Mouse (Mus musculus) ES-E14 (cell line): Measurements from ENCODE around the gene Spata21.

Experiments
- CHD2 ChIP-seq: IDR thresholded peaks from 2 replicates; pipeline ENCODE4 v1.6.1; 2014; ENCODE audit warnings: mild to moderate bottlenecking, low read depth, low read length, inconsistent platforms
- HCFC1 ChIP-seq: IDR thresholded peaks from 2 replicates; pipeline ENCODE4 v1.6.1; 2012; ENCODE audit warnings: low read length, inconsistent platforms, borderline replicate concordance; ENCODE audit not compliant: insufficient read depth
- ZC3H11A ChIP-seq: IDR thresholded peaks from 2 replicates; pipeline ENCODE4 v1.6.1; 2012; ENCODE audit warnings: low read depth, mild to moderate bottlenecking, inconsistent platforms, low read length, borderline replicate concordance

DNA sequence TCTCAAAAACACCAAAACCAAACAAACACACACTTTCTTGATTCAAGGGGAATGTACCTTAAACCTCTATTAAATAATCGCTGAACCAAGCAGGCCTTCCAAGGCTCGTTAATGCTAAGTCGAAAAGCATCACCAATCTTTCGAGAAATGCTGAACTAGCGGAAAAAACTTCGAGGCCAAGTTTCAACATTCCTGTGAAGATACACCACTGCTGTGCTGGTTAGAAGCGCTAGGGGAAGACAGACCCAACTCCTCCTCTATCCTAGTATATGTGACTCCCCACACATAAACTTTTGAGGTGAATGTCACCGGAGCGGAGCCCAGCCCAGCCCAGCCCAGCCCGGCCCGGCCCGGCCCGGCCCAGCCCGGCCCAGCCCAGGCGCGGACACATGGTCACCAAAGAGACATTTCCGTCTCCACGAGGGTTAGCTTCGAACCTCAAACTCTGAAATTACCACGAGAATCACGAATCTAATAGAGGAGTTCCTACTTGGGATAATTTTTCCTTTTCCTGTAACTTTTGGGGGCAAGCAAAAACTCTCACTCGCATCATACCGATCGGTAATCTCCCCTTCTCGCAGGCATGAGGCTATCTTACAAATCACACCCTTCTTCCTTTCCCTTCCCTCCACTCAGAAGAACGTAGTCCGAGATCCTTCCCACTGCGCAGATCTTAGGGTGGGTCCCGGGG, 50.4 kb downstream of the Spata21 start:
- no peak for TF ChIP-seq HCFC1
- TF ChIP-seq CHD2: no peak
- no peak for TF ChIP-seq ZC3H11A
